Mouse (Mus musculus): ENCODE measurements around the gene Castor1. TPM values are rescaled to one million over a fixed set of nuclear protein-coding genes. Genes with fewer than 3 reads are reported as not detected.

Gene Castor1
- total RNA-seq, 2 experiments from 2014 or later = 2.0 to 2.6 TPM

- no peak for TF ChIP-seq CTCF (IDR thresholded peaks at IDR 0.05)
- Histone ChIP-seq H3K4me3 (no peak overlapping the region), H3K27ac (peak overlapping the region; percentile 81; the same call in 1 of the 2 replicates)
- DNase-seq = no peak
- intact Hi-C loops (cut with DNase I) = no loop called here
These were observed 24.6 kb upstream of the Castor1 start for GRCm38 (mm10) chr11:4193420-4193819.

- H3K27ac ChIP-seq = peak overlapping the region; percentile 13; the same call in 1 of the 2 replicates
- DNase-seq = no peak
- H3K4me3 ChIP-seq = no peak overlapping the region
- intact Hi-C loops (cut with DNase I) = no loop called here
- no peak for TF ChIP-seq CTCF (IDR thresholded peaks at IDR 0.05)
These were observed 22.4 kb upstream of the Castor1 start for GRCm38 (mm10) chr11:4195597-4196031.

GRCm38 (mm10) chr11:4196636-4197035 is 21.4 kb upstream of the Castor1 start:
- Histone ChIP-seq H3K4me3 (no peak overlapping the region), H3K27ac (peak overlapping the region; percentile 68)
- no peak for DNase-seq
- intact Hi-C loops (cut with DNase I) = no loop called here
- no peak for TF ChIP-seq CTCF (IDR thresholded peaks at IDR 0.05)

GRCm38 (mm10) chr11:4197691-4198090 is 20.3 kb upstream of the Castor1 start:
- DNase-seq = no peak
- intact Hi-C loops (cut with DNase I) = no loop called here
- no peak overlapping the region for H3K4me3 ChIP-seq
- TF ChIP-seq CTCF (IDR thresholded peaks at IDR 0.05) = no peak
- peak overlapping the region; percentile 68 for H3K27ac ChIP-seq

- H3K27ac ChIP-seq = peak overlapping the region; percentile 75
- intact Hi-C loops (cut with DNase I) = no loop called here
These were observed 15.9 kb upstream of the Castor1 start for GRCm38 (mm10) chr11:4201981-4202700.

GRCm38 (mm10) chr11:4202995-4203704 is 14.9 kb upstream of the Castor1 start:
- intact Hi-C loops (cut with DNase I) = no loop called here
- no peak for DNase-seq
- Histone ChIP-seq H3K4me3 (0 out of 2 replicates have a peak overlapping the region, but pooled peaks have one; percentile 0), H3K27ac (peak overlapping the region; percentile 75)
- TF ChIP-seq CTCF (IDR thresholded peaks at IDR 0.05) = no peak

More at GRCm38 (mm10) chr11:4201981-4202700, 15.9 kb upstream of the Castor1 start:
- DNase-seq = no peak
- no peak overlapping the region for H3K4me3 ChIP-seq
- TF ChIP-seq CTCF (IDR thresholded peaks at IDR 0.05) = no peak

GRCm38 (mm10) chr11:4203705-4204074 is 14.3 kb upstream of the Castor1 start:
- DNase-seq = peak; percentile 83
- peak overlapping the region; percentile 75 for H3K27ac ChIP-seq
- 0 out of 2 replicates have a peak overlapping the region, but pooled peaks have one; percentile 0 for H3K4me3 ChIP-seq
- intact Hi-C loops (cut with DNase I) = no loop called here
- TF ChIP-seq CTCF (IDR thresholded peaks at IDR 0.05) = no peak

GRCm38 (mm10) chr11:4205097-4205655 is 12.8 kb upstream of the Castor1 start:
- peak overlapping the region; percentile 59 for H3K27ac ChIP-seq
- no peak for TF ChIP-seq CTCF (IDR thresholded peaks at IDR 0.05)
- intact Hi-C loops (cut with DNase I) = no loop called here
- H3K4me3 ChIP-seq = no peak overlapping the region
- no peak for DNase-seq

GRCm38 (mm10) chr11:4205951-4206350 is 12.1 kb upstream of the Castor1 start:
- no peak for DNase-seq
- intact Hi-C loops (cut with DNase I) = no loop called here
- no peak for TF ChIP-seq CTCF (IDR thresholded peaks at IDR 0.05)
- Histone ChIP-seq H3K4me3 (no peak overlapping the region), H3K27ac (peak overlapping the region; percentile 59)

- Histone ChIP-seq H3K4me3 (no peak overlapping the region), H3K27ac (peak overlapping the region; percentile 59; the same call in 1 of the 2 replicates)
- DNase-seq = no peak
- intact Hi-C loops (cut with DNase I) = no loop called here
- TF ChIP-seq CTCF (IDR thresholded peaks at IDR 0.05) = no peak
These were observed 11.5 kb upstream of the Castor1 start for GRCm38 (mm10) chr11:4206563-4206962.

- DNase-seq = no peak
- no peak overlapping the region; the same call in 1 of the 2 replicates for H3K27ac ChIP-seq
- no peak overlapping the region for H3K4me3 ChIP-seq
- intact Hi-C loops (cut with DNase I) = no loop called here
- no peak for TF ChIP-seq CTCF (IDR thresholded peaks at IDR 0.05)
These were observed 10.4 kb upstream of the Castor1 start for GRCm38 (mm10) chr11:4207655-4208054.

- H3K4me3 ChIP-seq = no peak overlapping the region
- DNase-seq = no peak
- no peak overlapping the region for H3K27ac ChIP-seq
- TF ChIP-seq CTCF (IDR thresholded peaks at IDR 0.05) = peak; percentile 46
- intact Hi-C loops (cut with DNase I) = no loop called here
These were observed 8.5 kb upstream of the Castor1 start for GRCm38 (mm10) chr11:4209556-4209955.

- TF ChIP-seq CTCF (IDR thresholded peaks at IDR 0.05) = no peak
- intact Hi-C loops (cut with DNase I) = loop anchor here (10.0 kb wide), 1 partner anchor 46 kb away; the partner anchor contains the start of genes Ccdc157 and Sf3a1
- no peak for DNase-seq
- Histone ChIP-seq H3K4me3 (no peak overlapping the region), H3K27ac (no peak overlapping the region)
These were observed 7.2 kb upstream of the Castor1 start for GRCm38 (mm10) chr11:4210786-4211185.
